Mouse (Mus musculus) right cerebral cortex, postnatal 10 days (tissue): ENCODE results near the gene Synj1.
A peak's percentile ranks its signal among the peaks of the same experiment; 100 is the strongest.

Experiments used
- DNase-seq, 2 experiments: peaks; one replicate each; pipeline ENCODE4 v3.0.0; 2021; ENCODE audit warnings: low spot score in 2 of 2

The Synj1 gene

GRCm38 (mm10) chr16:90946977-90947376 lies 64.1 kb downstream of the Synj1 start:
- no peak for DNase-seq

GRCm38 (mm10) chr16:90941246-90941645 lies 69.9 kb downstream of the Synj1 start:
- no peak for DNase-seq

GRCm38 (mm10) chr16:90934687-90935328 lies 76.3 kb downstream of the Synj1 start, which contains the start of gene Cfap298:
Gene Cfap298 (minus strand): TSS chr16:90935114.
- DNase-seq: peak; percentile 96

- peak; percentile 75 to 81 for DNase-seq
Measured at GRCm38 (mm10) chr16:90934193-90934686, 76.9 kb downstream of the Synj1 start.

- DNase-seq: no peak
Measured at GRCm38 (mm10) chr16:90933534-90934176, 77.5 kb downstream of the Synj1 start.

GRCm38 (mm10) chr16:90927446-90927845 lies 83.7 kb downstream of the Synj1 start:
- DNase-seq: no peak

- peak; percentile 79 to 83 for DNase-seq
Measured at GRCm38 (mm10) chr16:90925461-90925860, 85.6 kb downstream of the Synj1 start.

- DNase-seq: no peak
Measured at GRCm38 (mm10) chr16:90924606-90925370, 86.3 kb downstream of the Synj1 start.

GRCm38 (mm10) chr16:90921471-90922159 lies 89.5 kb downstream of the Synj1 start:
- no peak for DNase-seq

- DNase-seq: no peak
Measured at GRCm38 (mm10) chr16:90917156-90917555, 94.0 kb downstream of the Synj1 start.

GRCm38 (mm10) chr16:90916040-90916481 lies 95.0 kb downstream of the Synj1 start:
- no peak for DNase-seq

GRCm38 (mm10) chr16:90911766-90912165 lies 99.3 kb downstream of the Synj1 start:
- DNase-seq: no peak

- DNase-seq: no peak
Measured at GRCm38 (mm10) chr16:90910855-90911533, 100.1 kb downstream of the Synj1 start.

GRCm38 (mm10) chr16:90907250-90907649 lies 103.9 kb downstream of the Synj1 start:
- no peak for DNase-seq

- DNase-seq: no peak
Measured at GRCm38 (mm10) chr16:90903300-90903699, 107.8 kb downstream of the Synj1 start.

GRCm38 (mm10) chr16:90901364-90901763 lies 109.7 kb downstream of the Synj1 start:
- DNase-seq: no peak

- no peak for DNase-seq
Measured at GRCm38 (mm10) chr16:90899498-90899897, 111.6 kb downstream of the Synj1 start.

- no peak for DNase-seq
Measured at GRCm38 (mm10) chr16:90897651-90898050, 113.5 kb downstream of the Synj1 start.

GRCm38 (mm10) chr16:90893792-90894191 lies 117.3 kb downstream of the Synj1 start:
- no peak for DNase-seq

- DNase-seq: no peak
Measured at GRCm38 (mm10) chr16:90893019-90893418, 118.1 kb downstream of the Synj1 start.

GRCm38 (mm10) chr16:90892081-90892480 lies 119.0 kb downstream of the Synj1 start:
- DNase-seq: no peak
